Mouse (Mus musculus) intestine, postnatal 0 days (tissue): ENCODE measurements at regions not wholly inside any gene's neighbourhood (a gene's known extent, or its start where the extent isn't known, plus 50 kb on each side); places are given as distances from the start of the nearest gene placed in this dataset.

Source experiments
- ATAC-seq: fragments of 200-750 bp; cut with Nextera tagmentation; 2 replicates; pipeline ENCODE4 v1.8.0; 2017; ENCODE audit warnings: mild to moderate bottlenecking, moderate TSS enrichment, moderate library complexity
- H3K27ac ChIP-seq: fragments of 300-500 bp; sonication (generic); 2 replicates; pipeline ENCODE4 v1.5.1; 2014; ENCODE audit warnings: mild to moderate bottlenecking, low read depth, low read length, moderate library complexity
- H3K27me3 ChIP-seq: fragments of 300-500 bp; sonication (generic); replicated peaks from 2 replicates; pipeline ENCODE4 v1.6.1; 2014; ENCODE audit warnings: low read length, mixed read lengths; ENCODE audit not compliant: control insufficient read depth, insufficient read depth
- H3K36me3 ChIP-seq: fragments of 300-500 bp; sonication (generic); 2 replicates; pipeline ENCODE4 v1.6.1; 2014; ENCODE audit warnings: mild to moderate bottlenecking, moderate library complexity; ENCODE audit not compliant: control insufficient read depth, insufficient read depth
- H3K4me1 ChIP-seq: fragments of 300-500 bp; sonication (generic); replicated peaks from 2 replicates; pipeline ENCODE4 v1.6.1; 2014; ENCODE audit warnings: antibody characterized with exemption, low read length, mixed read lengths; ENCODE audit not compliant: control insufficient read depth, insufficient read depth
- H3K4me2 ChIP-seq: fragments of 300-500 bp; sonication (generic); replicated peaks from 2 replicates; pipeline ENCODE4 v1.6.1; 2014; ENCODE audit warnings: low read depth, mild to moderate bottlenecking, moderate library complexity
- H3K4me3 ChIP-seq: fragments of 300-500 bp; sonication (generic); 2 replicates; pipeline ENCODE4 v1.5.1; 2014; ENCODE audit warnings: low read depth, low read length
- H3K9ac ChIP-seq: fragments of 300-500 bp; sonication (generic); 2 replicates; pipeline ENCODE4 v1.6.1; 2014; ENCODE audit warnings: mild to moderate bottlenecking, low read depth, low read length
- H3K9me3 ChIP-seq: fragments of 300-500 bp; sonication (generic); 2 replicates; pipeline ENCODE4 v1.6.1; 2016; ENCODE audit warnings: mixed run types; ENCODE audit not compliant: control insufficient read depth
- CTCF ChIP-seq: sonication (generic); IDR thresholded peaks from 2 replicates; pipeline ENCODE4 v1.5.1; 2016; ENCODE audit warnings: low read depth, mild to moderate bottlenecking, control low read depth, antibody characterized with exemption, moderate library complexity
- WGBS: fragments of 180-500 bp; shearing (Covaris S2); extraction: QIAGEN DNeasy Blood & Tissue Kit; methylation state at CpG from one replicate; pipeline ENCODE4 v1.1.7; 2014; 5-methylcytosine and 5-hydroxymethylcytosine counted together

DNA sequence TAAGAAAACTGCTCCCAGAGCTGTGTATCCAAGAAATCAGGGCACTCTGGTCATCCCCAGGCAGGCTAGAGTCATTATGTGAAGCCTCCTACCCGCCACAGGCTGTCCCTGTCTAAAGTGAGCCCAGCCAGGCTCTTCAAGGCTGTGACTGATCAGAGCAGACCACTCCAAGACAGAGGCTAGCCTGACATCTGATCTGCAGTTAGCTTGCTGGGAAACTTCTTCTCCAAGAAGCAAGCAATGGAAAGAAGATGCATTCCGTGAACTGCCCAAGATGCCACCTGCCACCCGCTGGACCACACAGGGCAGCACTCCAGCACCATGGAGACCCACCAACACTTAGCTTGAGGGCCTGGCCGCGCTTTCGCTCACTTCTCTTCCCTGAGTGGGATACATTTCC lies 323.2 kb downstream of the Wdr11 start:
- Histone ChIP-seq H3K4me1 (no peaks in the 10 kb centered on the region), H3K9me3 (no peaks in the 10 kb centered on the region), H3K27me3 (no peaks in the 10 kb centered on the region), H3K4me2 (no peak overlapping the region), H3K36me3 (no peaks in the 10 kb centered on the region), H3K27ac (no peak overlapping the region), H3K4me3 (no peak overlapping the region), H3K9ac (no peak overlapping the region)
- WGBS = 95% methylated on average over 6 of the region's 6 CpGs
- ATAC-seq = no peak
- no peak for TF ChIP-seq CTCF

DNA sequence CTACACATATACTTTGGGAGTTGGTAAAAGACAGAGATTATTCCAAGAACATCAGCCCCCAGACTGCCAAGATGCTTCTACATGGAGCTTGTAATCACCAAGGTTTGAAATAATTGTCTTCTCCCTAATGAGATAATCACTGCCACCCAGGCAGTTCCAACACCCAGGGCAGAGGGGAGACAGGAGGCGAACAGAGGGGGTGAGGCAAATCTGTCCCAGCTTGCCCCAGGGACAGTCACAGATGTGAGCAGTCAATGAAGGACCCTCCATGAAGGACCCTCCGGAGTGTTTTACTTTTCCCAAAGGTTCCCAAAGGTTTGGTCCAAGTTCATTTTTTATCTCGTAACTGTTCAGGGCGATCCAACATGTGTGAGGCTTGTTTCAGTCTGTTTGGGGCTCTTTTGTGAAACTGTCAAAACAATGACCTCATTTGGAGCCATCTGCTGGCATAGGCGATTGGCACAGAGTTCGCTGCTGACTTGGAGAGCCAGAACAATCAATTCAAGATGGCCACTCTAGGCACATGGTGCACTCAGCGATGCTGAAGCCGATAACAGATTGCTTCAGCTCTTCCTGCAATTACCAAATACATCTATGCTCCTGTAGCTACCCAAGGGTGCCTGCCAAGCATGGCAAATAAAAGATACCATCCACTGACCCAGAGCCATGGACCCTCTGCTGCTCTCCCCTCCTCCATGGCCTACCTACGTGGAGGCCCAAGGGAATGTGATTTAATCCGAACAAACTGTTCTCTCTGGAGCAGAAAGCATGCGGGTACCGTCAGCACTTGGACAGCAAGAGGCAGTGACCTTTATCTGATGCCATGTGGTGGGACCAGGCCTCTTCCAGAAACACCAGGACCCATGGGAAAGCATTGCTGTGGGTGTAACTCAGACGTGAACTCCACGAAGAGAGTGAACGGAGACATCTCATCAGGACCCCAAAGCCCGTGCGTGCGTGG lies 326.9 kb downstream of the Wdr11 start:
- no peaks in the 10 kb centered on the region for H3K27me3 ChIP-seq
- H3K36me3 ChIP-seq = no peaks in the 10 kb centered on the region
- H3K9me3 ChIP-seq = no peaks in the 10 kb centered on the region
- H3K9ac ChIP-seq = no peak overlapping the region
- no peaks in the 10 kb centered on the region for H3K4me1 ChIP-seq
- no peak for TF ChIP-seq CTCF
- H3K27ac ChIP-seq = no peak overlapping the region
- H3K4me3 ChIP-seq = no peak overlapping the region
- 86% methylated on average over 18 of the region's 18 CpGs for WGBS
- ATAC-seq = no peak
- H3K4me2 ChIP-seq = no peak overlapping the region

DNA sequence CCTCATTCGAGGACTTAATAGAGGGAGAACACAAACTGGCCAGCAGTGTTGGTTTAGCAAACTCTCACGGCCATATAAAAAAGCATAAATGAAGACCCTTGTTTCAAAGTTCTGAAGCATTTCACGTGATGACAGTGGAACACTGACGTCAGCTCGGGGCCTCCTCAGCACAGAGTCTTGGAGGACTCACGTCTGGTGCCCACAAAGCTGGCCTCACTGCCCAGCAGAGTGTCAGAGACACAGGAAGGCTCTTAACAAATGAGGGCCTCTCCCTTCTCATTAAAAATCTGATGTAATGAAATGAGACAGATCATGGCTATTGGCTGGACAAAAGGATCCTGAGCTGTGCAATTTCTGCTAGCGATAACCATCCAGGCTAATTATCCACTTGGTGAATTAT lies 330.6 kb downstream of the Wdr11 start:
- Histone ChIP-seq H3K4me3 (no peak overlapping the region), H3K4me2 (no peak overlapping the region), H3K9me3 (no peaks in the 10 kb centered on the region), H3K27ac (no peak overlapping the region), H3K36me3 (no peaks in the 10 kb centered on the region), H3K9ac (no peak overlapping the region), H3K27me3 (no peaks in the 10 kb centered on the region), H3K4me1 (no peaks in the 10 kb centered on the region)
- 82% methylated on average over 7 of the region's 7 CpGs for WGBS
- ATAC-seq = no peak
- TF ChIP-seq CTCF = no peak

DNA sequence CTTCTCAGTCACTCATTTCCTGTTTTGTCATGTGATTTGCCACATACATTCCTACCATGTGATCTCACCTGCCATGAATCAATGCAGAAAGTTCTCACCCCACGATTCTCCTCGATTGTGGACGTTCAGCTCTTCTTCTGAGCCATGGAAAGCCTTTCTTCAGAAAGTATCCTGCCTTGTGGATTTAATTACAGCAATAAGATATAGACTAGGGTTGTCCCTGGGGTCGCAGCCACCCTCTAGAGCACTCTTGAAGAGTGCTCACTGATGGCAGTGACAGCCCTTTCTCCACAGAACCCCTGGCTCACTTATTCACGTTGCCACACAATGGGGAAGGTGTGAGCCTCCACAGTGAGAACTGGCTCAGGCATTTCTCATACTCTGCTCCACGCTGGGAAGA lies 345.1 kb downstream of the Wdr11 start:
- Histone ChIP-seq H3K9ac (no peak overlapping the region), H3K27ac (no peak overlapping the region), H3K4me3 (no peak overlapping the region), H3K27me3 (no peaks in the 10 kb centered on the region), H3K4me1 (no peaks in the 10 kb centered on the region), H3K36me3 (no peaks in the 10 kb centered on the region), H3K4me2 (no peak overlapping the region), H3K9me3 (no peaks in the 10 kb centered on the region)
- TF ChIP-seq CTCF = no peak
- WGBS = 78% methylated on average over 6 of the region's 6 CpGs
- ATAC-seq = no peak

DNA sequence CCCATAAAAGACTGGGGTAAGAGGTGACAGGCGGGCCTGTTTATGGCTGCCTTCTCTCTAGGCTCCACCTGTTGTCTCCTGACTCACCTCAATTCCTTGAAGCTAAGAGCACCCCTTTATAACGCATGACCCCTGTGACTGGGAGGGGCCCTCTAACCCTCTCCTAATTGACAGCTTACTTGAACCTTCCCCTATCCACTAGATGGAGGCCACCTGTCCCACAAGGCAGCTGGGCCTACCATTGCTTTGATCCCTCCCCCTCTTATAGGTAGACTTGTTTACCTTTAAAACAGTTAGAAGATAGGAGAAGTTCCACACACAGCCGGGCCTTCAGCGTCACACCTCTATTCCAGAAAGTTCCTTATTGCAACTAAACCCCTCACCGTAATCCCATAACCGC lies 346.1 kb downstream of the Wdr11 start:
- Histone ChIP-seq H3K4me2 (no peak overlapping the region), H3K9ac (no peak overlapping the region), H3K9me3 (no peaks in the 10 kb centered on the region), H3K27ac (no peak overlapping the region), H3K36me3 (no peaks in the 10 kb centered on the region), H3K4me3 (no peak overlapping the region), H3K4me1 (no peaks in the 10 kb centered on the region), H3K27me3 (no peaks in the 10 kb centered on the region)
- 45% methylated on average over 6 of the region's 6 CpGs for WGBS
- peak; percentile 96 for ATAC-seq
- peak; percentile 21; the same call in 1 of the 2 replicates for TF ChIP-seq CTCF

DNA sequence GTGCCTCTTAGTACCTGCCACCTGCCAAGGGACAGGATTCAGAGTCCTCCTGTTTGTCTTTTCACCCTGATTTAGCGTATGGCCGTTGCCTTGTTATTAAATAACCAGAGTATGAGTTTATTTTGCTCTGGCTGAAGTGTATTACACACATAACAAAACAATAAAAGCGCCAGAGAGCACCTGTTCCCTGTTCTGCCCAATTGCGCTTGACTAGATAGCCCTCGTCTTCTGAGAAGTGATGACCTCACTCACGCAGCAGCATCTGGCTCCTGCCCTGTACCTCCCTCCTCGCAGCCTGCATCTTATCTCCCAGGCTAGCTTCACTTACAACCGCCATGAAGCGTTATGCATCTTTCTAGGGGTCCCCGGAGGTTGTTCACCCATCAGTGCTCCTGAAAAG lies 346.5 kb downstream of the Wdr11 start:
- H3K4me1 ChIP-seq = no peaks in the 10 kb centered on the region
- no peak overlapping the region for H3K9ac ChIP-seq
- H3K27ac ChIP-seq = no peak overlapping the region
- WGBS = 38% methylated on average over 10 of the region's 10 CpGs
- no peak overlapping the region for H3K4me3 ChIP-seq
- peak; percentile 79 for ATAC-seq
- TF ChIP-seq CTCF = no peak
- H3K9me3 ChIP-seq = no peaks in the 10 kb centered on the region
- no peaks in the 10 kb centered on the region for H3K36me3 ChIP-seq
- H3K4me2 ChIP-seq = no peak overlapping the region
- H3K27me3 ChIP-seq = no peaks in the 10 kb centered on the region
